Mouse (Mus musculus): ENCODE results near the gene Aldh3b1.

GRCm38 (mm10) chr19:3906326-3906725 is 23.3 kb downstream of the Aldh3b1 start:
- TF ChIP-seq CTCF (IDR thresholded peaks at IDR 0.05; ENCODE audit: borderline replicate concordance, insufficient read depth, low read depth, low read length): no peak
- TF ChIP-seq POLR2A (IDR thresholded peaks at IDR 0.05; ENCODE audit: borderline replicate concordance, insufficient read depth, low read length): no peak
